Mouse (Mus musculus): ENCODE data around the gene Olfr891.

DNA sequence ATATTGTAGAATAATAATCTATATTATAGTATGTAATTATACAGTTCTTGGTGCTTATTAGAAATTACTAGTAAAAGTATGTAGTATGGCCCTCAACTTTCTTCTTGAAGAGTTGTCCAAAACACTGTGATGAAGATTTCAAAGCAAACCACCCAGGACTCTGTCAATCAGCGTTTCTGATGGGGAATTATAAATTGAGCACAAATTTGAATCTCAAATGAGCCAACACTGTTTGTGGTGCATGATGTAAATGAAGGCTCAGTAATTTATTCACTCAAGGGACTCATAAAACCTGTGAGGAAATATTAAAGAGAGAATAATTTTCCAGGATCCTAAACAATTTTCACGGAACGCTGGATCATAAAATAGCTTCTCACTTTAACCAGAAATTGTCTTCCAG lies 27.4 kb upstream of the Olfr891 start, which contains the start of gene Olfr893:
- no peak for TF ChIP-seq CTCF (IDR thresholded peaks at IDR 0.05; ENCODE audit: extremely low read depth, insufficient read depth, low read length)
- no peak for TF ChIP-seq POLR2A (IDR thresholded peaks at IDR 0.05; ENCODE audit: extremely low read depth, insufficient read depth, low read length)
